Mouse (Mus musculus): ENCODE data around the gene Fam214b.

Gene Fam214b

GRCm38 (mm10) chr4:43045659-43046302 is at the start of gene Fam214b:
Gene Fam214b, minus strand, starts transcription at chr4:43046220.
- peak; percentile 99 for DNase-seq

GRCm38 (mm10) chr4:43091183-43091582 is 45.2 kb upstream of the Fam214b start:
- DNase-seq, result no peak

GRCm38 (mm10) chr4:43089950-43090349 is 43.9 kb upstream of the Fam214b start:
- DNase-seq, result no peak

- DNase-seq, result no peak
Measured at GRCm38 (mm10) chr4:43082458-43082857, 36.4 kb upstream of the Fam214b start.

- DNase-seq, result no peak
Measured at GRCm38 (mm10) chr4:43078071-43078718, 32.2 kb upstream of the Fam214b start.

- no peak for DNase-seq
Measured at GRCm38 (mm10) chr4:43074923-43075322, 28.9 kb upstream of the Fam214b start.

GRCm38 (mm10) chr4:43065471-43065870 is 19.5 kb upstream of the Fam214b start:
- no peak for DNase-seq

GRCm38 (mm10) chr4:43060286-43060685 is 14.3 kb upstream of the Fam214b start:
- DNase-seq, result no peak

GRCm38 (mm10) chr4:43059697-43060096 is 13.7 kb upstream of the Fam214b start:
- no peak for DNase-seq

GRCm38 (mm10) chr4:43058753-43059654 is 13.0 kb upstream of the Fam214b start, which contains the start of gene Unc13b:
Gene Unc13b, plus strand, starts transcription at chr4:43058953.
- peak; percentile 94 for DNase-seq

GRCm38 (mm10) chr4:43058392-43058752 is 12.4 kb upstream of the Fam214b start:
- no peak for DNase-seq

- DNase-seq, result no peak
Measured at GRCm38 (mm10) chr4:43057654-43058053, 11.6 kb upstream of the Fam214b start.

GRCm38 (mm10) chr4:43052627-43053026 is 6.6 kb upstream of the Fam214b start:
- peak; percentile 55 for DNase-seq

GRCm38 (mm10) chr4:43047231-43047630 is 1.2 kb upstream of the Fam214b start:
- peak; percentile 83 for DNase-seq

GRCm38 (mm10) chr4:43046607-43047006 is 587 bp upstream of the Fam214b start:
- no peak for DNase-seq

GRCm38 (mm10) chr4:43045285-43045658 is 748 bp downstream of the Fam214b start:
- peak; percentile 35 for DNase-seq

GRCm38 (mm10) chr4:43044673-43045072 is 1.3 kb downstream of the Fam214b start:
- peak; percentile 62 for DNase-seq

- DNase-seq, result peak; percentile 76
Measured at GRCm38 (mm10) chr4:43043644-43044357, 2.2 kb downstream of the Fam214b start.

GRCm38 (mm10) chr4:43040881-43041547 is 5.0 kb downstream of the Fam214b start:
- DNase-seq, result no peak

- peak; percentile 96 for DNase-seq
Measured at GRCm38 (mm10) chr4:43040114-43040572, 5.9 kb downstream of the Fam214b start.

- DNase-seq, result no peak
Measured at GRCm38 (mm10) chr4:43039609-43040008, 6.4 kb downstream of the Fam214b start.

Data from lung, postnatal 14 days (tissue).